Mouse (Mus musculus): ENCODE results near the gene Taf3.

GRCm38 (mm10) chr2:9939250-9939649, 109.1 kb downstream of the Taf3 start:
- TF ChIP-seq IRF4 (IDR thresholded peaks at IDR 0.05; ENCODE audit: low read depth, low read length) (no peak), CTCF (conservative IDR thresholded peaks at IDR 0.05 in 1 of 2, IDR thresholded peaks at IDR 0.05 in 1 of 2; ENCODE audit: low read depth in 2 of 2, low read length in 2 of 2) (no peak), TCF12 (IDR thresholded peaks at IDR 0.05; ENCODE audit: low read depth, low read length) (no peak), RAD21 (IDR thresholded peaks at IDR 0.05; ENCODE audit: low read depth, low read length) (no peak), EP300 (IDR thresholded peaks at IDR 0.05; ENCODE audit: low read length) (no peak), POLR2A (IDR thresholded peaks at IDR 0.05; ENCODE audit: low read depth, low read length) (no peak), TBP (conservative IDR thresholded peaks at IDR 0.05; ENCODE audit: low read depth, low read length) (no peak), GABPA (IDR thresholded peaks at IDR 0.05; ENCODE audit: insufficient replicate concordance, low read depth, low read length) (no peak), MAX (IDR thresholded peaks at IDR 0.05; ENCODE audit: low read length) (no peak), ZMIZ1 (IDR thresholded peaks at IDR 0.05; ENCODE audit: low read depth, low read length) (no peak)
